In genomic region chr6:118724908-118725307, GRCm38 (mm10) we compare ENCODE assay signal across 21 mouse cellular contexts.
DNase-seq lines count a peak whose midpoint lies in the region; ATAC-seq and TF ChIP-seq lines count a peak whose summit lies in the region.
"Had no signal": no experiment of that assay in that cellular context is flagged by ENCODE, and none has a peak within 500 bp of the region (broad histone marks: within the 10 kb centered on the region; RNA-seq: fewer than 3 reads in every experiment).

No protein-coding gene starts in this region.

- ATAC-seq in hindbrain, embryonic 13.5 days (ENCODE audit: low FRiP score) = no peak
- ATAC-seq: activated CD4-positive, CD25-positive, alpha-beta regulatory T cell, adult 4 months; forebrain, embryonic 16.5 days had no signal

- 0 out of 2 replicates have a peak, but pooled peaks cover 2% of the 10 kb centered on the region for H3K9me3 ChIP-seq in hindbrain, embryonic 13.5 days
- no peaks in the 10 kb centered on the region for H3K9me3 ChIP-seq in hindbrain, embryonic 10.5 days
- H3K9me3 ChIP-seq: heart, embryonic 15.5 days had no signal

- DNase-seq in hindbrain, embryonic 10.5 days (ENCODE audit: low spot score) = no peak
- DNase-seq in brain, embryonic 14.5 days (ENCODE audit: low read depth) = peak; percentile 47
- DNase-seq in cerebellum, adult 9-10 months = peak; percentile 95
- DNase-seq in retina, embryonic 14.5 days (ENCODE audit: low spot score) = peak; percentile 24
- no peak for DNase-seq in gastrocnemius, adult 8-10 months (ENCODE audit: low spot score in 2 of 2)
- no peak for DNase-seq in kidney, postnatal 10 days
- DNase-seq: adrenal gland, postnatal 25 days; gastrocnemius, postnatal 10 days; heart, adult 2 months; kidney, adult 8-10 months; kidney, postnatal 4 days; lung, adult 18-20 months; lung, postnatal 4 days; right cerebral cortex, postnatal 4 days; thymus, postnatal 36 days had no signal

- no peaks in the 10 kb centered on the region for H3K27me3 ChIP-seq in hindbrain, embryonic 13.5 days
- H3K27me3 ChIP-seq in hindbrain, embryonic 10.5 days (ENCODE audit: insufficient read depth, poor library complexity, severe bottlenecking) = no peaks in the 10 kb centered on the region
- H3K27me3 ChIP-seq: heart, embryonic 15.5 days; Patski had no signal

- no peak for TF ChIP-seq POLR2A in brain, embryonic 14.5 days (IDR thresholded peaks at IDR 0.05; ENCODE audit: borderline replicate concordance, extremely low read depth, insufficient read depth, insufficient read length, poor library complexity, severe bottlenecking)

- no peak overlapping the region for H3K9ac ChIP-seq in hindbrain, embryonic 13.5 days
- H3K9ac ChIP-seq: heart, embryonic 15.5 days had no signal

- H3K4me1 ChIP-seq in hindbrain, embryonic 13.5 days (replicated peaks) = peaks cover 21% of the 10 kb centered on the region
- peaks cover 24% of the 10 kb centered on the region; the same call in 1 of the 2 replicates for H3K4me1 ChIP-seq in hindbrain, embryonic 10.5 days (replicated peaks)
- H3K4me1 ChIP-seq: heart, embryonic 15.5 days had no signal

- TF ChIP-seq CTCF in brain, embryonic 14.5 days (IDR thresholded peaks at IDR 0.05; ENCODE audit: borderline replicate concordance, extremely low read depth, insufficient read depth, insufficient read length) = no peak

- H3K27ac ChIP-seq in hindbrain, embryonic 13.5 days = peak overlapping the region; percentile 18; the same call in 1 of the 2 replicates
- H3K27ac ChIP-seq in hindbrain, embryonic 10.5 days = no peak overlapping the region; the same call in 1 of the 2 replicates
- H3K27ac ChIP-seq: heart, adult 2 months; heart, embryonic 15.5 days had no signal

- WGBS in hindbrain, embryonic 13.5 days = 54% methylated on average over 4 of the region's 4 CpGs
- 75% methylated on average over 4 of the region's 4 CpGs for WGBS in hindbrain, embryonic 10.5 days

- H3K36me3 ChIP-seq in hindbrain, embryonic 13.5 days = peaks cover 20% of the 10 kb centered on the region
- no peaks in the 10 kb centered on the region for H3K36me3 ChIP-seq in hindbrain, embryonic 10.5 days

- H3K4me2 ChIP-seq in hindbrain, embryonic 13.5 days = no peak overlapping the region
- H3K4me2 ChIP-seq: heart, embryonic 15.5 days; midbrain, embryonic 11.5 days had no signal

- H3K4me3 ChIP-seq in hindbrain, embryonic 13.5 days = no peak overlapping the region
- H3K4me3 ChIP-seq in hindbrain, embryonic 10.5 days = no peak overlapping the region
- H3K4me3 ChIP-seq: heart, adult 2 months; heart, embryonic 15.5 days had no signal

Comparison
In these comparisons a context has a peak if more than half of its experiments do, and no peak if none do; other contexts are left out.
1. DNase-seq: peak in brain, embryonic 14.5 days (single experiment), cerebellum, adult 9-10 months (single experiment) and retina, embryonic 14.5 days (single experiment); none in hindbrain, embryonic 10.5 days (single experiment), gastrocnemius, adult 8-10 months (0 of 2) and kidney, postnatal 10 days (single experiment).